Mouse (Mus musculus) liver, adult 2 months (tissue): ENCODE measurements at regions not wholly inside any gene's neighbourhood (a gene's known extent, or its start where the extent isn't known, plus 50 kb on each side); places are given as distances from the start of the nearest gene placed in this dataset.

Source experiments
- CTCF ChIP-seq: fragments of 200-500 bp; IDR thresholded peaks from 2 replicates; pipeline ENCODE4 v1.5.1; 2011; ENCODE audit warnings: low read depth, low read length, control low read depth
- POLR2A ChIP-seq: fragments of 200-500 bp; IDR thresholded peaks from 2 replicates; pipeline ENCODE4 v1.6.1; 2011; ENCODE audit warnings: low read length, control low read depth; ENCODE audit not compliant: insufficient read depth; ENCODE audit errors: extremely low read depth

- no peak for TF ChIP-seq CTCF
- no peak for TF ChIP-seq POLR2A
Observed at GRCm38 (mm10) chr12:99632988-99633387, 69.6 kb upstream of the Foxn3 start.
